Mouse (Mus musculus) heart, postnatal 0 days (tissue): Measurements from ENCODE around the gene Tgm2. TPM values are rescaled to one million over a fixed set of nuclear protein-coding genes. Genes with fewer than 3 reads are reported as not detected.

ENCODE experiments used
- ATAC-seq: fragments of 200-750 bp; cut with Nextera tagmentation; 2 replicates; pipeline ENCODE4 v1.8.0; 2017; ENCODE audit warnings: low read depth, moderate number of reproducible peaks, moderate library complexity; ENCODE audit not compliant: insufficient read depth
- DNase-seq: peaks from one replicate; pipeline ENCODE4 v3.0.0-alpha.2; 2016; ENCODE audit warnings: low spot score
- H3K27ac ChIP-seq: fragments of 300-500 bp; sonication (generic); 2 replicates; pipeline ENCODE4 v1.5.1; 2014; ENCODE audit warnings: low read depth, mild to moderate bottlenecking
- H3K27me3 ChIP-seq: fragments of 300-500 bp; sonication (generic); 2 replicates; pipeline ENCODE4 v1.6.1; 2014; ENCODE audit warnings: low read length, mixed read lengths; ENCODE audit not compliant: control insufficient read depth, insufficient read depth
- H3K36me3 ChIP-seq: fragments of 300-500 bp; sonication (generic); replicated peaks from 2 replicates; pipeline ENCODE4 v1.6.1; 2014; ENCODE audit warnings: low read length, mixed read lengths; ENCODE audit not compliant: control insufficient read depth, insufficient read depth
- H3K4me1 ChIP-seq: fragments of 300-500 bp; sonication (generic); 2 replicates; pipeline ENCODE4 v1.6.1; 2014; ENCODE audit warnings: antibody characterized with exemption; ENCODE audit not compliant: control insufficient read depth, insufficient read depth
- H3K4me2 ChIP-seq: fragments of 300-500 bp; sonication (generic); 2 replicates; pipeline ENCODE4 v1.6.1; 2014; ENCODE audit warnings: low read depth, mild to moderate bottlenecking, low read length, moderate library complexity
- H3K4me3 ChIP-seq: fragments of 300-500 bp; sonication (generic); 2 replicates; pipeline ENCODE4 v1.5.1; 2014; ENCODE audit warnings: low read depth, low read length
- H3K9ac ChIP-seq: fragments of 300-500 bp; sonication (generic); replicated peaks from 2 replicates; pipeline ENCODE4 v1.6.1; 2014; ENCODE audit warnings: low read depth, low read length, mixed read lengths
- H3K9me3 ChIP-seq: fragments of 300-500 bp; sonication (generic); replicated peaks from 2 replicates; pipeline ENCODE4 v1.6.1; 2016; ENCODE audit warnings: low read length; ENCODE audit not compliant: control insufficient read depth
- CTCF ChIP-seq: IDR thresholded peaks from 2 replicates; pipeline ENCODE4 v1.5.1; 2016; ENCODE audit warnings: antibody characterized with exemption, control low read depth, low read depth
- EP300 ChIP-seq: IDR thresholded peaks from 2 replicates; pipeline ENCODE4 v1.6.1; 2016; ENCODE audit warnings: antibody characterized with exemption, low read depth
- WGBS: fragments of 180-500 bp; shearing (Covaris S2); extraction: QIAGEN DNeasy Blood & Tissue Kit; methylation state at CpG from one replicate; pipeline ENCODE4 v1.1.7; 2014; 5-methylcytosine and 5-hydroxymethylcytosine counted together
- polyA plus RNA-seq: library from polyadenylated mRNA; unstranded; fragments of >200 nt; fragmentation: Nextera tagmentation; extraction: Ambion mirVana; gene quantifications from 2 replicates; pipeline ENCODE4 v1.2.1, GENCODE M21; 2015
- total RNA-seq: library from RNA; depleted of rRNA; stranded (reverse); fragments of >200 nt; gene quantifications from 2 replicates; pipeline ENCODE4 v1.2.3, GENCODE M21; 2014; ENCODE audit warnings: low replicate concordance; rRNA removed

The Tgm2 gene
- 445 and 622 TPM in 2 replicates for total RNA-seq
- 136 and 155 TPM in 2 replicates for polyA plus RNA-seq

DNA sequence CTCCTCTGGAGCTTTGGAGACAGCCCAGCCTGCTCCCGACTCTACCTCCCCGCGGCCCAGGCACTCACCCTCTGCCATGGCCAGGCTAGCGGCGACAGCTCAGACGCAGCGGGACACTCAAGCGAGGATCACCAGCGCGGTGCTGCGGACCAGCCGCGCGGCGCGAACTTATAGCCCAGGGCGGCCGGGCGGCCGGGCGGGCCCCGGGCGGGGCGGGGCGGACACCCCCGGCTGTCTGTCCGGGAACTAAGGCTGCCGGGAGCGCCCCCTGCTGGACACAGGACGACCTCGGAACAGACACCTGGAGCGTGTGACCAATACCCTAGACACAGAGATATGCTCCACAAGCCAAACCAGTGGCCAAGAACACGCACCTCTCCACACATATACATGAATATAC lies at the start of gene Tgm2:
Tgm2 (minus strand) TSS at position 214 of the 400 bp plus-strand sequence.
- TF ChIP-seq CTCF: peak; percentile 62
- no peak for TF ChIP-seq EP300
- H3K4me1 ChIP-seq: peaks cover 34% of the 10 kb centered on the region
- peak within 1 kb of the TSS; percentile 96 for H3K27ac ChIP-seq
- H3K9me3 ChIP-seq: peaks cover 5% of the 10 kb centered on the region; the same call in 1 of the 2 replicates
- no peaks in the 10 kb centered on the region for H3K27me3 ChIP-seq
- peak within 1 kb of the TSS; percentile 76 for H3K4me2 ChIP-seq
- DNase-seq: peak; percentile 79
- peak within 1 kb of the TSS; percentile 54 for H3K4me3 ChIP-seq
- WGBS: under 1% methylated on average over 31 of the region's 33 CpGs
- peak within 1 kb of the TSS; percentile 67 for H3K9ac ChIP-seq
- peak; percentile 73 for ATAC-seq
- peaks cover 9% of the 10 kb centered on the region for H3K36me3 ChIP-seq

DNA sequence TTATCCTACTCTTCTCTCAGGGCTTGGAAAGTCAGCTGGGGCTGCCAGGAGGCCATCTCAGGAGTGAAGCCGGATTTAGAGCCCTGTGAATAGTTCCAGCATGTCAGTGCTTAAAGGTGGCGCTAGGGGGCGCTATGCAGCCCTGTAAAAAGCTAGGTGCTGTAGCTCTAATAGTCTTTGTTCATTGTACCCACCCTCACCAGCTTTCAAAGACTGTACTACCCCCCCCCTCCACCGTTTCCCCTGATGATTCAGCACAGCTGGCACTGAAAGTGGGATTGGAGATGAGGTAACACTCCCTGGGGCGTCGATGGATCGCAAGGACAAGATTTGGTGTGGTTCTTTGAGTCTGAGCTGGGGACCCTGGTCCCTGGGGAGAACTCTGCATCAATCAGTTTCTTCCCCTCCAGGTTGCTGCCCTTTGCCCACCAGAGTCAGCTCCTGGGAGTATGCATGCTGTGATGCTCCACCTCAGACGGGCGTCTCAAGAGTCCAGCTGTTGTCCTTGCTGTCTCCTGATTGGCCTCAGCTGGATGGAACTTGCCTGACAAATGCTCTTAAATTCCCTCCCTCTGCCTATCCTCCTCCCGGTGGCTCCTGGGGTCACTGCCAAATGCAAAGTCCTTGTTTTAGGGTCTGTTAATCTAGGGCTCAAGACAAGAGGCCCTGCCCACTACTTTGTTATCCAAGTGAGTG lies 48.9 kb upstream of the Tgm2 start:
- no peaks in the 10 kb centered on the region for H3K27me3 ChIP-seq
- no peaks in the 10 kb centered on the region for H3K9me3 ChIP-seq
- peaks cover 7% of the 10 kb centered on the region for H3K4me1 ChIP-seq
- no peak for ATAC-seq
- TF ChIP-seq CTCF (peak; percentile 61), EP300 (no peak)
- no peak overlapping the region for H3K9ac ChIP-seq
- H3K4me3 ChIP-seq: no peak overlapping the region
- H3K4me2 ChIP-seq: no peak overlapping the region
- WGBS: 40% methylated on average over 10 of the region's 10 CpGs
- peak; percentile 60 for DNase-seq
- no peaks in the 10 kb centered on the region for H3K36me3 ChIP-seq
- H3K27ac ChIP-seq: no peak overlapping the region

DNA sequence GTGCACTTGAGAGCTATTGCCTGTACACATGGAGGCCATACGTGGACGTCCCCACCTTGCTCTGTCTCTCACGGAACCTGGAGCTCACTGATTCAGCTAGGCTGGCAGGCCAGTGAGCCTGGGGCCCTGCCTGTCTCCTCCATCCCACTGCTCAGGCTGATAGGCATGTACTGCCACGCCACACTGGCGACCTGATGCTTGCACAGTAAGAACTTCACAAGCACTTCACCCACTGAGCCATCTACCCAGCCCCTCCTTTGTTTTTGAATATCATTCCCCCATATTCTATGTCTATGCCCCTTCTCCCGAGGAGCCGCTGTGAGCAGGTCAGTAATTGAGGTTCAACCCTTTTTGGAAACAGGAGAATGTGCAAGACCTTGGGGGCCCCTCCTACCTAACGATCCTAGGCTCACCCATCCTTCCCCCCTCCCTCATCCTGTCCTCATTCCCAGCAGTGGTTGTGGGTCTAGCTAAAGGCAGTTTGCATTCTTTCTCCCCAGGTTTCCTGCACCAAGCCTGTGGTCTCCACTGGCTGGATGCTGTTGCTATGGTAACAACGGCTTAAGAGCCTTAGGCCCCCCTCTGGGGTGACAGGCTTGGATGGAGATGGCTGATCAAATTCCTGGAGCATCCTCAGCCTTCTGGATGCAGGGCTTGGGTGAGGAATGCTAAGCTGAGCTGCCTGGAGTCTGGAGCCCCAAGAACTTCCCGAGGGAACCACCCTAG lies 47.5 kb upstream of the Tgm2 start:
- H3K4me1 ChIP-seq: peaks cover 7% of the 10 kb centered on the region
- ATAC-seq: no peak
- no peaks in the 10 kb centered on the region for H3K27me3 ChIP-seq

DNA sequence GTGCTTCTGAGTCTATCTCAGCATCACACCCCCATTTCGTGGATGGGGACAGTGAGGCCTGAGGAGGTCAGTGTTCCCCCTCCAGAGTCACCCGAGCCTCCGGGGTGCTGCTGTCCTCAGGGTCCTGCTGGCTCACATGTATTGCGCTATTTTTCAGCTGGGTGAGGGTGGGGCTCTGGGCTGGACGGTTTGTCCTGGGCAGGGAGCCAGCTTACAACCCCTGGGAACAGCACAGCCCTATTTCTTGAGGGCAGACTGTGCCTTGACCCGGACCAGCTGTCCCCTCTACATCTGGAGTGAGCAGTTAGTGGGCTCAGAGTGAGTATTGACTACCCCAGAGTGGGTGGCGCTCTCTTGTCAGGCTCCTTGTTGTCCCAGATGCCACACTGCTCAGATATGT lies 44.9 kb upstream of the Tgm2 start:
- Histone ChIP-seq H3K9ac (no peak overlapping the region), H3K4me2 (no peak overlapping the region), H3K36me3 (no peaks in the 10 kb centered on the region), H3K27me3 (no peaks in the 10 kb centered on the region), H3K4me3 (no peak overlapping the region), H3K9me3 (no peaks in the 10 kb centered on the region), H3K27ac (no peak overlapping the region), H3K4me1 (peaks cover 7% of the 10 kb centered on the region)
- 25% methylated on average over 7 of the region's 7 CpGs for WGBS
- TF ChIP-seq EP300 (no peak), CTCF (no peak)
- DNase-seq (no peak), ATAC-seq (peak; percentile 70)

More for the DNA sequence above, 47.5 kb upstream of the Tgm2 start:
- Histone ChIP-seq H3K4me3 (no peak overlapping the region), H3K4me2 (no peak overlapping the region), H3K9ac (no peak overlapping the region), H3K9me3 (no peaks in the 10 kb centered on the region), H3K36me3 (no peaks in the 10 kb centered on the region), H3K27ac (no peak overlapping the region)
- TF ChIP-seq EP300: no peak
- TF ChIP-seq CTCF: no peak
- no peak for DNase-seq
- WGBS: 71% methylated on average over 10 of the region's 10 CpGs

DNA sequence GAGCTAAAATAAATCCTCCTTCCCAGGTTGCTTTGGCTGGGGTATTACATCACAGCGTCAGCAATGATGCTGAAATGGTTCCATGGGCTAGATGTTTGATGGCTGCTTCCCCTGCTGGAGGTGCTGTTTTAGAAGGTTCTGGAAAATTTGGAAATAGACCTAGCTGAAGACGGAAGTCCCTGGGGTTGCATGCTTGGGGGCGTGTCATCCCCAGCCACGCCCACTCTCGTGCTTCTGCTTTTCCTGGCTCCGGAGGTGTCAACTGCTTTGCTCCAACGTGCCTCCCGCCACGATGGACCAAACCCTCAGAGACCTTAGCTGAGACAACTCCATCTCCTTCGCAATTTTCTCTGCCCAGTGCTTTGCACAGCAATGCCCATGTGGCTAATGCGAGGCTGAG lies 43.2 kb upstream of the Tgm2 start:
- no peak overlapping the region for H3K4me2 ChIP-seq
- no peaks in the 10 kb centered on the region for H3K9me3 ChIP-seq

More for the DNA sequence above, 43.2 kb upstream of the Tgm2 start:
- H3K36me3 ChIP-seq: no peaks in the 10 kb centered on the region
- no peak overlapping the region for H3K9ac ChIP-seq
- H3K4me3 ChIP-seq: no peak overlapping the region
- 65% methylated on average over 11 of the region's 11 CpGs for WGBS
- no peak for TF ChIP-seq EP300
- TF ChIP-seq CTCF: no peak
- DNase-seq (no peak), ATAC-seq (no peak)
- peaks cover 7% of the 10 kb centered on the region for H3K4me1 ChIP-seq
- H3K27ac ChIP-seq: no peak overlapping the region
- no peaks in the 10 kb centered on the region for H3K27me3 ChIP-seq
